In genomic region chr4:135054353-135054752, GRCm38 (mm10) we compare ENCODE assay signal across 14 mouse cellular contexts.
DNase-seq lines count a peak whose midpoint lies in the region; ATAC-seq and TF ChIP-seq lines count a peak whose summit lies in the region.
"Had no signal": no experiment of that assay in that cellular context is flagged by ENCODE, and none has a peak within 500 bp of the region (broad histone marks: within the 10 kb centered on the region; RNA-seq: fewer than 3 reads in every experiment).

No protein-coding gene starts in this region.

- no peak overlapping the region for H3K4me3 ChIP-seq in lung, embryonic 16.5 days (ENCODE audit: low read length)
- no peak overlapping the region for H3K4me3 ChIP-seq in bone marrow, adult 2 months (replicated peaks; ENCODE audit: control insufficient read depth, low read depth, low read length)
- H3K4me3 ChIP-seq: heart, embryonic 12.5 days had no signal

- TF ChIP-seq POLR2A in bone marrow, adult 2 months (IDR thresholded peaks at IDR 0.05; ENCODE audit: borderline replicate concordance, control insufficient read depth, low read depth, low read length): no peak

- H3K4me1 ChIP-seq in lung, embryonic 16.5 days (replicated peaks; ENCODE audit: control insufficient read depth, insufficient read depth, low read length): 0 out of 2 replicates have a peak, but pooled peaks cover 4% of the 10 kb centered on the region
- peaks cover 6% of the 10 kb centered on the region for H3K4me1 ChIP-seq in bone marrow, adult 2 months (ENCODE audit: control insufficient read depth, insufficient read depth, low read length)
- H3K4me1 ChIP-seq: heart, embryonic 12.5 days had no signal

- H3K27me3 ChIP-seq in lung, embryonic 16.5 days (ENCODE audit: control insufficient read depth, insufficient read depth, low read depth, low read length): no peaks in the 10 kb centered on the region
- H3K27me3 ChIP-seq: Patski had no signal

- ATAC-seq in lung, embryonic 16.5 days (ENCODE audit: low read depth): peak; percentile 45; the same call in 1 of the 2 replicates
- peak; percentile 75 to 78 for ATAC-seq in hematopoietic stem cell, adult 5-6 weeks (replicated peaks in 1 of 2; ENCODE audit: insufficient read depth in 1 of 2, low FRiP score in 2 of 2, low TSS enrichment in 1 of 2, low read depth in 1 of 2, poor library complexity in 2 of 2, severe bottlenecking in 2 of 2)
- 0 out of 2 replicates have a peak, but pooled peaks have one; percentile 5 for ATAC-seq in neutrophil, adult 5-6 weeks (ENCODE audit: extremely low read depth, insufficient number of reproducible peaks, low FRiP score, poor library complexity, severe bottlenecking)
- ATAC-seq: Patski had no signal

- H3K9me3 ChIP-seq in lung, embryonic 16.5 days (ENCODE audit: control insufficient read depth, low read length): peaks cover 4% of the 10 kb centered on the region; the same call in 1 of the 2 replicates

- no peak overlapping the region for H3K9ac ChIP-seq in lung, embryonic 16.5 days (ENCODE audit: low read length)
- H3K9ac ChIP-seq: heart, embryonic 12.5 days had no signal

- H3K36me3 ChIP-seq in lung, embryonic 16.5 days (ENCODE audit: control insufficient read depth, insufficient read depth, low read length): no peaks in the 10 kb centered on the region
- H3K36me3 ChIP-seq: heart, embryonic 12.5 days had no signal

- no peak for DNase-seq in lung, postnatal 10 days
- no peak for DNase-seq in frontal cortex, postnatal 14 days (ENCODE audit: low spot score in 2 of 2)
- DNase-seq in spleen, postnatal 4 days (ENCODE audit: low spot score in 2 of 2): no peak
- DNase-seq: cerebellum, postnatal 36 days; heart, postnatal 36 days; kidney, postnatal 10 days; midbrain, embryonic 14.5 days; right cerebral cortex, postnatal 25 days had no signal

- no peak for TF ChIP-seq CTCF in bone marrow, adult 2 months (IDR thresholded peaks at IDR 0.05; ENCODE audit: control insufficient read depth, insufficient read depth, low read length)

- WGBS in lung, embryonic 16.5 days: 38% methylated on average over 10 of the region's 10 CpGs
- WGBS in bone marrow, adult 2 months: 10% methylated on average over 10 of the region's 10 CpGs

- no peak overlapping the region for H3K4me2 ChIP-seq in lung, embryonic 16.5 days (ENCODE audit: low read depth, low read length)
- H3K4me2 ChIP-seq: heart, embryonic 12.5 days had no signal

- no peak overlapping the region for H3K27ac ChIP-seq in lung, embryonic 16.5 days (ENCODE audit: low read length)
- H3K27ac ChIP-seq in bone marrow, adult 2 months (ENCODE audit: control insufficient read depth, insufficient read depth, low read depth, low read length, poor library complexity): peak overlapping the region; percentile 43

Comparison
In these comparisons a context has a peak if more than half of its experiments do, and no peak if none do; other contexts are left out.
1. ATAC-seq: peak in every context shown above with its lines; median percentile 76 in hematopoietic stem cell, adult 5-6 weeks; 45 in lung, embryonic 16.5 days; 5 in neutrophil, adult 5-6 weeks.